Mouse (Mus musculus): ENCODE results near the gene Hist1h2af. TPM values are rescaled to one million over a fixed set of nuclear protein-coding genes. Genes with fewer than 3 reads are reported as not detected.
A peak's percentile ranks its signal among the peaks of the same experiment; 100 is the strongest.
"Not testable (repeated sequence)": the region's sequence is repeated elsewhere in the genome, so short reads cannot be mapped to it uniquely, and the experiment has no call there.

Hist1h2af gene
- polyA plus RNA-seq, 1 experiment from 2014 or later = 10.7 TPM

DNA sequence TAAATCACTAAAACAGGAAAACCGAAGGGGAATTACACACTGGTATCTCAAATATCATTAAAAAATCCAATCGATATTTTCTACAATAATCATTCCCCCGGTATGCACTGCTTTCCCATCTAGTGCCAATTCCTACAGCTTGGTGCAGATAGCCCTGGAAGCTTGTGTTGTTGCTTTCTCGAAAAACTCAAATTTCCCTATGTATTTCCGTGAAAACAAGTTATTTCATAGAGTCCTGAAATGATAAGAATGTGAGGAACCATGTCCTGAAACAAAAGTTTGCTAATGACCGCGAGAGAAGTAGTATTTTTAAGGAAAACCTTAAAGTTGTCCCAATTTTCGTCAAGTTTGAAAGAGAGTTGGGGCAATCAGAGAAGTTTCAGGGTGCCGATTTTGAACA, 20.7 kb downstream of the Hist1h2af start:
- H3K4me1 ChIP-seq = peaks cover 23% of the 10 kb centered on the region
- 26% methylated on average over 9 of the region's 9 CpGs for WGBS

DNA sequence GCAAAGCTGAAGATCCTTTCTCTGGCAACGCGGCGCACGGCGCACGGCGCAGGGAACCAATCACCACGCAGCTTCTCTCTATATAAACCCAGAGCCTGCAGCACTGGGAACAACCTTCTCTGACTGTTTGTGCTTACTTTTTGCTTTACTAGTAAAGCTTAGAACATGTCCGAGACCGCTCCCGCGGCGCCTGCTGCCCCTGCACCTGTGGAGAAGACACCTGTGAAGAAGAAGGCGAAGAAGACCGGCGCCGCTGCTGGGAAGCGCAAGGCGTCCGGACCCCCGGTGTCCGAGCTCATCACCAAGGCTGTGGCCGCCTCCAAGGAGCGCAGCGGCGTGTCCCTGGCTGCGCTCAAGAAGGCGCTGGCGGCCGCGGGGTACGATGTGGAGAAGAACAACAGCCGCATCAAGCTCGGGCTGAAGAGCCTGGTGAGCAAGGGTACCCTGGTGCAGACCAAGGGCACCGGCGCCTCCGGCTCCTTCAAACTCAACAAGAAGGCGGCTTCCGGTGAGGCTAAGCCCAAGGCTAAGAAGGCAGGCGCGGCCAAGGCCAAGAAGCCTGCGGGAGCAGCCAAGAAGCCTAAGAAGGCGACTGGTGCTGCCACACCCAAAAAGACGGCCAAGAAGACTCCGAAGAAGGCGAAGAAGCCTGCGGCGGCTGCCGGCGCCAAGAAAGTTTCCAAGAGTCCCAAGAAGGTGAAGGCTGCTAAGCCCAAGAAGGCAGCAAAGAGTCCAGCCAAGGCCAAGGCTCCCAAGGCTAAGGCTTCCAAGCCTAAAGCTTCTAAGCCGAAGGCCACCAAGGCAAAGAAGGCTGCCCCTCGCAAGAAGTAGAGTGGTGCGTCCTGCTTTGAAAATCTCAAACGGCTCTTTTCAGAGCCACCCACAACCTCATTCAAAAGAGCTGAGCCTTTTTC, 21.5 kb downstream of the Hist1h2af start:
- no peaks in the 10 kb centered on the region for H3K36me3 ChIP-seq (replicated peaks)
- peaks cover 23% of the 10 kb centered on the region for H3K4me1 ChIP-seq
- H3K4me2 ChIP-seq = peak overlapping the region; percentile 93
- H3K27ac ChIP-seq = peak overlapping the region; percentile 99
- ATAC-seq (ENCODE audit: low FRiP score) = peak; percentile 88
- WGBS = under 1% methylated on average over 54 of the region's 54 CpGs
- H3K9me3 ChIP-seq = no peaks in the 10 kb centered on the region
- peak overlapping the region; percentile 89 for H3K9ac ChIP-seq
- peak overlapping the region; percentile 56 for H3K4me3 ChIP-seq (replicated peaks)
- H3K27me3 ChIP-seq = no peaks in the 10 kb centered on the region

More for the DNA sequence above, 20.7 kb downstream of the Hist1h2af start:
- Histone ChIP-seq H3K4me3 (replicated peaks) (peak overlapping the region; percentile 56), H3K9ac (peak overlapping the region; percentile 89), H3K9me3 (no peaks in the 10 kb centered on the region), H3K36me3 (replicated peaks) (no peaks in the 10 kb centered on the region), H3K4me2 (peak overlapping the region; percentile 93), H3K27ac (peak overlapping the region; percentile 99), H3K27me3 (no peaks in the 10 kb centered on the region)
- no peak for ATAC-seq (ENCODE audit: low FRiP score)

DNA sequence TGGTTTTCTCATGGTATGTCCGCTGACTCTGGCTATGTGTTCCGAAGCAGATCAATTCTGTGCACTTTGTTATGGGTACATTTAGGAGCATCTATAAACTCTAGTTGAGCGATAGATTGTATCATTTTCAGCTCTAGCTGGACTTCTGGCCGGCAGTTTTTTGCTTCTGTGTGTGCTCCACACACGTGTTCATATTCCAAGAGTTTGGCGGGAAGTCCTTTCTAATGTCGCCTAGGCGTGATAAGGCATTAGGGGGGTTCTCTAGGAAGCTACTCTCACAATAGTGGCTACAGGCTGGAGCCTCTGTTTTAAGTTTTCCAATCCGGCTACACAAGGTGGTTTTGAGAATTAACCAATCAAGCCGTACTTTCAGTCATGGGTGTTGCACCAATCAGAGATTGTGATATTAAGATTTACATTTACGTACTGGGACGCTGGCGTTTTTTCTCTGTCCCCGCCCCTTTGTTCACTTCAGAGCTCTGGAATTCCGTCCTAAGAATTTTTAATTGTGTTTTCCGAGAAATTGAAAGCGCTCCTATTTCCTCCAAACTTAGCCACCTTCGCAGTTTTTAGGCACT, 22.2 kb downstream of the Hist1h2af start:
- peak overlapping the region; percentile 99 for H3K27ac ChIP-seq
- no peaks in the 10 kb centered on the region for H3K9me3 ChIP-seq
- no peaks in the 10 kb centered on the region for H3K27me3 ChIP-seq
- peak; percentile 82 for ATAC-seq (ENCODE audit: low FRiP score)
- peak overlapping the region; percentile 89 for H3K9ac ChIP-seq
- peaks cover 18% of the 10 kb centered on the region for H3K4me1 ChIP-seq
- H3K4me2 ChIP-seq = peak overlapping the region; percentile 93
- H3K4me3 ChIP-seq (replicated peaks) = peak overlapping the region; percentile 56
- under 1% methylated on average over 18 of the region's 18 CpGs for WGBS
- no peaks in the 10 kb centered on the region for H3K36me3 ChIP-seq (replicated peaks)

DNA sequence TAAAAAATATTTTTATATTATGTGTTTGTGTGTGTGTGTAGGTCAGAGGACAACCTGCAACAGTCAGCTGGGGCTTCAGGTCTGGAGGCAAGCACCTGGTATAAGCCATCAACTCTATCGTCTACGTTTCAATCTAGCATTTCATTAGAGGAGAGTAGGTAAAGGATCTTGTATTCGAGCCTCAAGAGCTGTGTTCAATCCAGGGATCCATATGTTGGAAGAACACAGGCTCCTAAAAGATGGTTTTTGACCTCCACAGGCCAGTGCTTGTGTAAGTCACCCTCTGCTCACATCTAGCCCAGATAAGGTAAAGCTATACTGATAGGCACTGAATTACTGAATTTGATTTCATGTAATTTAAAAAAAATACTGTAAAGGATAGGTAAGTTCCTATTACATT, 23.2 kb downstream of the Hist1h2af start:
- H3K9me3 ChIP-seq = no peaks in the 10 kb centered on the region
- peak overlapping the region; percentile 93 for H3K4me2 ChIP-seq
- no peaks in the 10 kb centered on the region for H3K36me3 ChIP-seq (replicated peaks)
- 0 out of 2 replicates have a peak overlapping the region, but pooled peaks have one; percentile 42 for H3K27ac ChIP-seq
- no peak overlapping the region; the same call in 1 of the 2 replicates for H3K4me3 ChIP-seq (replicated peaks)
- no peaks in the 10 kb centered on the region for H3K27me3 ChIP-seq
- peaks cover 16% of the 10 kb centered on the region for H3K4me1 ChIP-seq
- no peak for ATAC-seq (ENCODE audit: low FRiP score)
- no peak overlapping the region for H3K9ac ChIP-seq
- 73% methylated on average over 3 of the region's 3 CpGs for WGBS

DNA sequence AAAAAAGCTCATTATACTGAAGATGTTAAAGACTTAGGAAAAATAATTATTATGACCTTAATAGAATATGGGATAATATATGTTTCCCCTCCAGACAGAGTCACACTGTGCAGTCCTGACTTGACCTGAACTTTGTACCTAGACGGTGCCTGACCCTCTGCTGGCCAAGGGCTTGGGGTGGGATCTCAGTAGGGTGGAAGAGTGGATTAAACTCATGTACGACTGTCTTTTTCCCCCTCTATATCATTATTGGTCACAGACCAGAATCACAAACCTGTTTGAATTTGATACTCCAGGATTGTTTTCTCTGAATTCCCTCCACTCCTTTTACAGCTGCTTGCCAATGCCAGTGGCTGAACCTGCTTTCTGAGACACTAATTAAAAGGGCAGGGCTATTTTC, 27.0 kb downstream of the Hist1h2af start:
- peak overlapping the region; percentile 30 for H3K4me2 ChIP-seq
- not testable (repeated sequence) for H3K9me3 ChIP-seq; H3K9ac ChIP-seq; H3K36me3 ChIP-seq (replicated peaks); ATAC-seq (ENCODE audit: low FRiP score); H3K4me1 ChIP-seq; H3K27me3 ChIP-seq; H3K4me3 ChIP-seq (replicated peaks)
- H3K27ac ChIP-seq = peak overlapping the region; percentile 73; the same call in 1 of the 2 replicates
- WGBS = 24% methylated on average over 2 of the region's 2 CpGs

DNA sequence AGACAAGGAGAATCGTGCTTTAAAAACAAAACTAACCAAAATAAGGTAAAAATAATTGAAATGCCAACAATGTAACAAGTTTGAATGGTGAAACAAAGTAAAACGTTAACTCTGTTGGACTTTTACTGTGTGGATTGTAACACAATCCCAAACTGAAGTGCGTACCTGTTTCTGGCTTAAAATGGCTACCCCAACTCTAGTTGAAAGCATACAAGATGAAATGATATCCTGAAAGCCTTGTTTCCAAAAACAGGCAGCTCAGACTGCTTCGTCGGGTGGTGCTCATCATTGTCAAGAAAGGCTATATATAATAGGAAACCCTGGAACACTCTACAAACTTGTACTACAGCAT, 27.8 kb downstream of the Hist1h2af start:
- peak overlapping the region; percentile 64 for H3K4me2 ChIP-seq
- H3K4me1 ChIP-seq; ATAC-seq (ENCODE audit: low FRiP score); H3K27me3 ChIP-seq; H3K36me3 ChIP-seq (replicated peaks); H3K9me3 ChIP-seq: not testable (repeated sequence)
- peak overlapping the region; percentile 63 for H3K9ac ChIP-seq
- peak overlapping the region; percentile 44 for H3K4me3 ChIP-seq (replicated peaks)
- peak overlapping the region; percentile 99 for H3K27ac ChIP-seq
- WGBS = 0% methylated on average over 2 of the region's 5 CpGs

DNA sequence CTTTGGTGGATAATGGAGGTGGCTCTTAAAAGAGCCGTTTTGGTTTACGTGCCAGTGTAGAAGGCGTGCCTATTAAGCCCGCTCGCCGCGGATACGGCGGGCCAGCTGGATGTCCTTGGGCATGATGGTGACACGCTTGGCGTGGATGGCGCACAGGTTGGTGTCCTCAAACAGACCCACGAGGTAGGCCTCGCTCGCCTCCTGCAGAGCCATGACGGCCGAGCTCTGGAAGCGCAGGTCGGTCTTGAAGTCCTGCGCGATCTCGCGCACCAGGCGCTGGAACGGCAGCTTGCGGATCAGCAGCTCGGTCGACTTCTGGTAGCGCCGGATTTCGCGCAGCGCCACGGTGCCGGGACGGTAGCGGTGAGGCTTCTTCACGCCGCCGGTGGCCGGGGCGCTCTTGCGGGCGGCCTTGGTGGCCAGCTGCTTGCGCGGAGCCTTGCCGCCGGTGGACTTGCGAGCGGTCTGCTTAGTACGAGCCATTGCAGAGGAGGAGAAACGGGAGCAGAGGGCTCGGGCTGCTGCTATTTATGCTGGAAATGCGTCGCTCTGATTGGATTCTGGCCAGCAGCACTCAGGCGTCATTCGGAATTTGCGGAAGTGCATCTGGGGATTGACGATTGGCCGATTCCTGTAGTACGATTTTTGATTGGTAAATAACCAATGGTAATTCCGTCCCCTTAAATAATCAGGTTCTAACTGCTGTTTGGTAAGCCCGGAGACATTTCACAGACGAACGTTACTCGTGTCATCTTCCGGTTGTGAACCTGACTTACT, 28.4 kb downstream of the Hist1h2af start, which contains the start of gene Hist1h3e:
TSS of gene Hist1h3e (minus strand) at position 487 of the 777 bp plus-strand sequence.
- not testable (repeated sequence) for H3K4me1 ChIP-seq; H3K27me3 ChIP-seq; H3K9me3 ChIP-seq; H3K36me3 ChIP-seq (replicated peaks)
- Histone ChIP-seq H3K9ac (peak within 1 kb of the TSS; percentile 63), H3K4me3 (replicated peaks) (peak within 1 kb of the TSS; percentile 44), H3K4me2 (peak within 1 kb of the TSS; percentile 64), H3K27ac (peak within 1 kb of the TSS; percentile 99)
- WGBS = under 1% methylated on average over 48 of the region's 67 CpGs
- peak; percentile 98 for ATAC-seq (ENCODE audit: low FRiP score)

DNA sequence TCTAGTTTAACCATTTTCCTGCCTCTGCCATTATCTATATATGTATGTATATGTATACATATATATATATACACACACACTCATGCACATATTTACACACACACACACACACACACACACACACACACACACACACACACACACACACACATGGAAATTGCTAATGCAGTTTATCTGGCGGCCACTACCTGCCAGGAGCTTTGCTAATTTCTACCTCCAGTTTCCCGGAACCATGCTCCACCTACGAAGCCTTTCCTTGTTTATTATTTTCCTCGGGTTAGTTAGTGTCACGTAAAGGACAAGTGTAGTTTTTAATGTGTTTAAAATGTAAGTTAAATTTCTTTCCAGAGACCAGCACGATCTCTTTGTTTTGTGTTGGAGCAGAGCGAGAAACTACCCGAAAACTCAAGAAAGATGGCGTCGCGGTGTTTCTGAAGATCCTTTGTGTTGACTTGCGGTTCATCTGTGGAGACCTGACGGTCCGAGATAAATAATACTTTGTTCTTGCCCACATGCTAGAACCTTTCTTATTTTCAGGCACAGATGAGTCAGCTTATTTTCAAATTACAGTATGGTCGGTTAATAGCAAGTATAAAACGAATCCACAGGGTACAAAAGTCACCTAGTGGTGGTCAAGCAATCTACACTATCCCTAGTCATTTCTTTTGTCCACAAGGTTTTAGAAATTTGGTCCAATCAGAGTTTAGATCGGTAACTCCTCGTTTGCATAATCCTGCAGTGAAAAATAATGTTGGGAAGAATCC, 29.2 kb downstream of the Hist1h2af start:
- peak overlapping the region; percentile 48 for H3K9ac ChIP-seq
- H3K4me1 ChIP-seq = no peaks in the 10 kb centered on the region; the same call in 1 of the 2 replicates
- ATAC-seq (ENCODE audit: low FRiP score) = peak; percentile 57
- no peaks in the 10 kb centered on the region for H3K9me3 ChIP-seq
- peak overlapping the region; percentile 64 for H3K4me2 ChIP-seq
- H3K4me3 ChIP-seq (replicated peaks) = peak overlapping the region; percentile 44
- 2% methylated on average over 18 of the region's 18 CpGs for WGBS
- peak overlapping the region; percentile 99 for H3K27ac ChIP-seq
- no peaks in the 10 kb centered on the region for H3K27me3 ChIP-seq
- no peaks in the 10 kb centered on the region for H3K36me3 ChIP-seq (replicated peaks)

DNA sequence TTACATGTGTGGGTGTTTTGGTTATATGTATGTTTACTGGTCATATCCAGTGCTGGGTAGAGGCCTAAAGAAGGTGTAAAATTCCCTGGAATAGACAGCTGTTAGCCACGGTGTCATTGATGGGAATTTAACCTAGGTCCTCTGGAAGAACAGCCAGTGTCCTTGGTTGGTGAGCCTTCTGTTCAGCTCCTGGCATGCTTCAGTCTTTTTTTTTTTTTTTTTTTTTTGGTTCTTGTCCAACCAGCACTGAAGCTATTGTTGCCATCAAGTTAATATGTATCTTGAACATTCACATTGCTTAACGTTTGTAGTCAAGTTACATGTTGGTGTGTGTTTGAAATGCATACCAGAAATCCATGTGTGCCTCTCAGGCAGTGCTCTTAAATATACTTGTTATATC, 30.8 kb downstream of the Hist1h2af start:
- Histone ChIP-seq H3K4me1 (no peaks in the 10 kb centered on the region; the same call in 1 of the 2 replicates), H3K27ac (peak overlapping the region; percentile 99; the same call in 1 of the 2 replicates)
- 84% methylated on average over 2 of the region's 2 CpGs for WGBS

DNA sequence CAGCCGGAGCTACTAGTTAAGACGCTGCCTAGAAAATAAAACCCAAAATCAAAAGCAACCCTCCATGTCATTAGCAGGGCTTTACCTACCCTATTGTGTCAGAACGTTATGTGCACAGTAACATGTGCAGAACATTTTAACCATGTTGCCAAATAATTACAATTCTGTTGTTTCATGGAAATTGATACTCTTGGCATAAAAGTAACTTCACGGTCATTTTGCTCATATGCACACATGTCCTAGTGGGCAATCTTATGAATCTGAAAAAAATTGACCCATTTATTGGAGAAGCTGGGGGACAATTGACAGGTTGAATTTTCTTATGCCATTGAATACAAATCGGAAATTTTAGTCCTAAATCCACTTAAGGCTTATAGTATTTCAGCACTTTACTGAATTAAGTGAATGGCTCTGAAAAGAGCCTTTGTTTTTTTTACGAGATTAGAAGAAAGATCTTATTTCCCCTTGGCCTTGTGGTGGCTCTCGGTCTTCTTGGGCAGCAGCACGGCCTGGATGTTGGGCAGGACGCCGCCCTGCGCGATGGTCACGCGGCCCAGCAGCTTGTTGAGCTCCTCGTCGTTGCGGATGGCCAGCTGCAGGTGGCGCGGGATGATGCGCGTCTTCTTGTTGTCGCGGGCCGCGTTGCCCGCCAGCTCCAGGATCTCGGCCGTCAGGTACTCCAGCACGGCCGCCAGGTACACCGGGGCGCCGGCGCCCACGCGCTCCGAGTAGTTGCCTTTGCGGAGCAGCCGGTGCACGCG, 36.7 kb downstream of the Hist1h2af start:
- not testable (repeated sequence) for ATAC-seq (ENCODE audit: low FRiP score)
- peak overlapping the region; percentile 97 for H3K27ac ChIP-seq

More for the DNA sequence above, 30.8 kb downstream of the Hist1h2af start:
- Histone ChIP-seq H3K9ac (no peak overlapping the region), H3K4me3 (replicated peaks) (no peak overlapping the region), H3K36me3 (replicated peaks) (no peaks in the 10 kb centered on the region), H3K27me3 (no peaks in the 10 kb centered on the region), H3K4me2 (no peak overlapping the region), H3K9me3 (no peaks in the 10 kb centered on the region)
- no peak for ATAC-seq (ENCODE audit: low FRiP score)

DNA sequence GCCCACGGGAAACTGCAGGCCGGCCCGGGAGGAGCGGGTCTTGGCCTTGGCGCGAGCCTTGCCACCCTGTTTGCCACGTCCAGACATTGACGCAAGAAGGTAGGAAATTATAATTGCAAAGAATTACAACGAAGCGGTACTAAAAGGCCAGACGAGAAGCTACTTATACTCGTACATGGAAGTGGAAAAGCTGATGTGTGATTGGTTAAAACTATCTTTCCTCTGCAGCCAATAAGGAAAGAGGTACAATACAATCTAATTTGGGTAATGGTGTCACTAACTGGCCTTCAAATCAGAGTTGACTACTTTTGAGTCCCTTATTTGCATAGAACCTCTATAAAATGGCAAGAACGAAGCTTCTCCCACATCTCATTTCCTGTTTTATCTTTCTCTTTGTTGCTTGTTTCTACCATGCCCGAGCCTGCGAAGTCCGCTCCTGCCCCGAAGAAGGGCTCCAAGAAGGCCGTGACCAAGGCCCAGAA, 37.4 kb downstream of the Hist1h2af start, which contains the start of the genes Hist1h2ae and Hist1h2bg:
TSS of gene Hist1h2ae (minus strand) at position 199 of the 482 bp plus-strand sequence.
TSS of gene Hist1h2bg (plus strand) at position 375 of the 482 bp plus-strand sequence.
- H3K9me3 ChIP-seq = no peaks in the 10 kb centered on the region
- ATAC-seq (ENCODE audit: low FRiP score) = peak; percentile 90
- WGBS = under 1% methylated on average over 18 of the region's 18 CpGs
- H3K27me3 ChIP-seq = no peaks in the 10 kb centered on the region
- H3K4me2 ChIP-seq = peak within 1 kb of the TSS; percentile 66
- H3K4me3 ChIP-seq (replicated peaks) = peak within 1 kb of the TSS; percentile 47
- H3K36me3 ChIP-seq (replicated peaks) = no peaks in the 10 kb centered on the region
- H3K4me1 ChIP-seq = peaks cover 18% of the 10 kb centered on the region
- H3K27ac ChIP-seq = peak within 1 kb of the TSS; percentile 97
- H3K9ac ChIP-seq = peak within 1 kb of the TSS; percentile 77

More for the DNA sequence above, 36.7 kb downstream of the Hist1h2af start:
- Histone ChIP-seq H3K4me1 (peaks cover 17% of the 10 kb centered on the region), H3K9ac (peak overlapping the region; percentile 49), H3K4me2 (peak overlapping the region; percentile 66), H3K4me3 (replicated peaks) (peak overlapping the region; percentile 47)
- not testable (repeated sequence) for H3K9me3 ChIP-seq; H3K36me3 ChIP-seq (replicated peaks); H3K27me3 ChIP-seq
- under 1% methylated on average over 29 of the region's 41 CpGs for WGBS

Measured in forebrain, embryonic 12.5 days (tissue).